Mouse (Mus musculus) megakaryocyte, adult 5-6 weeks (primary cell): Measurements from ENCODE around the gene Gm6358. TPM values are rescaled to one million over a fixed set of nuclear protein-coding genes. Genes with fewer than 3 reads are reported as not detected.
"Not testable (repeated sequence)": the region's sequence is repeated elsewhere in the genome, so short reads cannot be mapped to it uniquely, and the experiment has no call there.

Source experiments
- ATAC-seq: 2 replicates; pipeline ENCODE4 v1.8.0; 2016; ENCODE audit warnings: mild to moderate bottlenecking, inconsistent platforms; ENCODE audit not compliant: poor library complexity, severe bottlenecking
- total RNA-seq, 2 experiments: library from RNA; stranded (forward) in 1 of 2; stranded (reverse) in 1 of 2; fragments of 153-499, 151-499 nt in 1 of 2; fragments of 221-1000, 200-1000 nt in 1 of 2; gene quantifications; 2 replicates each; pipeline versions ENCODE4 v1.2.3 to v1.2.4; 2015 to 2017

Gm6358 gene
- total RNA-seq (2015) (not detected in 2 replicates), total RNA-seq (2017) (not detected in 2 replicates)

DNA sequence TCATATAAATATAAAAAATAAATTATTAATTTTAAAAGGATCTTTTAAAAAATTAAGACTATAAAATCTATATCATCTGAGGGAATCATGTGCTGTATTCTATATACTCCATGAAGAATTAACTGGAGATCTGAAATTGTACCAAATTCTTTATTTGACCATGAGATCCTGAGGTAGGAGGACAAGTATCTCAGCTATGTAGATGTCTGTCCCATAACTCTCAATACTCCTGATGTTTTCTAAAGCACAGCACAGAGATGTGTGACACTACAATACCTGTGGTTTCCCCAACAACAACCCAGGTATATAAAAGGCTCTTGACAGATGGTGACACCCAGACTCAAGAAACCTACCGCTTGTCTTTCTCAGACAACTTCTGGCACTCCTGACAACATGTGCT, at the start of gene Gm6358:
Gm6358 (plus strand) TSS at position 301 of the 400 bp plus-strand sequence.
- ATAC-seq: no peak

DNA sequence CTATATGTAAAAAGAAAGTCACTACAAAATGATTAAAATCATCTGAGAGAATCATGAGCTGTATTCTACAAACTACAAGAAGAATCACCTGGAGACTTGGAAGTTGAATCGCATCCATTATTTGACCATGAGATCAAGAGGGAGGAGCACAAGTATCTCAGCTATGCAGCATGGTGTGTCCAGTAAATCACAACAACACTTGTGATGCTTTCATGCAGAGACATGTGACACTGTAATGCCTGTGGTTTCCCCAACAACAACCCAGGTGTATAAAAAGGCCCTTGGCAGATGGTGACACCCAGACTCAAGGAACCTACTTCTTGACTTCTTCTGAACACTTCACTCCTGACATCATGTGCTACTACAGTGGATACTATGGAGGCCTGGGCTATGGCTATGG, 10.1 kb downstream of the Gm6358 start, which contains the start of gene Gm10061:
Gm10061 (plus strand) TSS at position 301 of the 400 bp plus-strand sequence.
- ATAC-seq: no peak

DNA sequence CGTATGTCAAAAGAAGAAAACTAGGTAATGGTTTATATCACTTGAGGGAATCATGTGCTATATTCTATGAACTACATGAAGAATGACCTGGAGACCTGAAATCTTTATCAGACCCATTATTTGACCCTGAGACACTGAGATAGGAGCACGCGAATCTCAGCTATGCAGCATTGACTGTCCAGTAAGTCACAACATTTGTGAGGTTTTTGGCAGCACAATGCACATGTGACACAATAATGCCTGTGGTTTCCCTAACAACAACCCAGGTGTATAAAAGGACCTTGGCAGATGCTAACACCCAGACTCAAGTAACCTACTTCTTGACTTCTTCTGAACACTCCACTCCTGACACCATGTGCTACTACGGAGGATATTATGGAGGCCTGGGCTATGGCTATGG, 17.0 kb downstream of the Gm6358 start, which contains the start of gene Gm9789:
Gm9789 (plus strand) TSS at position 301 of the 400 bp plus-strand sequence.
- ATAC-seq: no peak

DNA sequence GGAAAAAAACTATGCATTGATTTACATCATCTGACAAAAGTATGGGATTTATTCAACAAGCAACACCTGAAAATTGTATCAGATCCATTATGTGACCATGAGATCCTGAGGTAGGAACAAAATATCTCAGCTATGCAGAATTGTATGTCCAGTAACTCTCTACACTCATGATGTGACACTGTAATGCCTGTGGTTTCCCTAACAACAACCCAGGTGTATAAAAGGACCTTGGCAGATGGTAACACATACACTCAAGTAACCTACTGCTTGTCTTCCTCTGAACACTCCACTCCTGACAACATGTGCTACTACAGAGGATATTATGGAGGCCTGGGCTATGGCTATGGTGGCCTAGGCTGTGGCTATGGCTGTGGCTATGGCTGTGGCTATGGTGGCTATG, 28.5 kb downstream of the Gm6358 start, which contains the start of gene Gm7735:
Gm7735 (plus strand) TSS at position 301 of the 400 bp plus-strand sequence.
- ATAC-seq: not testable (repeated sequence)

DNA sequence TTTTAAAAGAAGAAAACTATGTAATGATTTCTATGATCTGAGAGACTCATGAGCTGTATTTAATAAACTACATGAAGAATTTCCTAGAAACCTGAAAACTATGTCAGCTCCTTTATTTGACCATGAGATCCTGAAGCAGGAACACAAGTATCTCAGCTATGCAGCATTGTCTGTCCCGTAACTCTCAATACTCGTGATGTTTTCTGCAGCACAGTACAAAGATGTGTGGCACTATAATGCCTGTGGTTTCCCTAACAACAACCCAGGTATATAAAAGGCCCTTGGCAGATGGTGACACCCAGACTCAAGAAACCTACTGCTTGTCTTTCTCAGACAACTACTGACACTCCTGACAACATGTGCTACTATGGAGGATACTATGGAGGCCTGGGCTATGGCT, 33.8 kb downstream of the Gm6358 start, which contains the start of gene 1110057P08Rik:
1110057P08Rik (plus strand) TSS at position 301 of the 400 bp plus-strand sequence.
- no peak for ATAC-seq

DNA sequence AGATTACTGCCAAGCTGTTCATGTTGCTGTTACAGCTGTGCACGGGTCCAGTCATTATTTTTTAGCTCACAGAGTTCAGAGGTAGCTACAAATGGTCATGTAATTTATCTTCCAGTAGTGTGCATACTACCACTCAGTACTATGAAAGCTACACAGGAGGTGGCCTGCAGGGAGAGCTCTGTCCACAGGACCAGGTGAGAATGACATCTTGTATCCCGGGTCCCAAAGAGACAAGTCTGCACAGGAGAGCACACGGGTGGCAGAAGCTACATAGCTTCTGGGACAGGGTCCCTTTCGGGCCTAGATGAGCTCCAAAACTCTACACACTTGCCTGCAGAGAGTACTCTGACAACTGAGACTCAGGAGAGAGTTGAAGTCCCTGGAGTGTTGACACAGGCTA, 48.0 kb downstream of the Gm6358 start:
- ATAC-seq: no peak

Other genes with a start within 250 kb of the Gm6358 start
- not detected in 2 replicates for gene Krtap19-5, start 244.4 kb upstream of the Gm6358 start, total RNA-seq (2015)
- gene Krtap19-5, start 244.4 kb upstream of the Gm6358 start, total RNA-seq (2017): not detected in 2 replicates
- gene Krtap19-9b, start 208.6 kb upstream of the Gm6358 start, total RNA-seq (2015): not detected in 2 replicates
- gene Krtap19-9b, start 208.6 kb upstream of the Gm6358 start, total RNA-seq (2017): not detected in 2 replicates
- gene Krtap16-3, start 178.0 kb upstream of the Gm6358 start, total RNA-seq (2015): not detected in 2 replicates
- gene Krtap16-3, start 178.0 kb upstream of the Gm6358 start, total RNA-seq (2017): not detected in 2 replicates
- gene Krtap22-2, start 130.1 kb upstream of the Gm6358 start, total RNA-seq (2015): not detected in 2 replicates
- not detected in 2 replicates for gene Krtap22-2, start 130.1 kb upstream of the Gm6358 start, total RNA-seq (2017)
- gene Gm10229, start 125.6 kb upstream of the Gm6358 start, total RNA-seq (2015): not detected in 2 replicates
- gene Gm10229, start 125.6 kb upstream of the Gm6358 start, total RNA-seq (2017): not detected in 2 replicates
- not detected in 2 replicates for gene Krtap6-1, start 109.2 kb upstream of the Gm6358 start, total RNA-seq (2015)
- not detected in 2 replicates for gene Krtap6-1, start 109.2 kb upstream of the Gm6358 start, total RNA-seq (2017)
- gene Gm10228, start 99.4 kb upstream of the Gm6358 start, total RNA-seq (2015): not detected in 2 replicates
- gene Gm10228, start 99.4 kb upstream of the Gm6358 start, total RNA-seq (2017): not detected in 2 replicates
- not detected in 2 replicates for gene Krtap6-5, start 93.0 kb upstream of the Gm6358 start, total RNA-seq (2015)
- gene Krtap6-5, start 93.0 kb upstream of the Gm6358 start, total RNA-seq (2017): not detected in 2 replicates
- gene 1110025L11Rik, start 76.8 kb upstream of the Gm6358 start, total RNA-seq (2015): not detected in 2 replicates
- gene 1110025L11Rik, start 76.8 kb upstream of the Gm6358 start, total RNA-seq (2017): not detected in 2 replicates
- gene Krtap6-3, start 56.8 kb upstream of the Gm6358 start, total RNA-seq (2015): not detected in 2 replicates
- gene Krtap6-3, start 56.8 kb upstream of the Gm6358 start, total RNA-seq (2017): not detected in 2 replicates
- not detected in 2 replicates for gene Gm10061, start 10.2 kb downstream of the Gm6358 start, total RNA-seq (2015)
- not detected in 2 replicates for gene Gm10061, start 10.2 kb downstream of the Gm6358 start, total RNA-seq (2017)
- gene Gm9789, start 17.1 kb downstream of the Gm6358 start, total RNA-seq (2015): not detected in 2 replicates
- not detected in 2 replicates for gene Gm9789, start 17.1 kb downstream of the Gm6358 start, total RNA-seq (2017)
- gene Gm7735, start 28.6 kb downstream of the Gm6358 start, total RNA-seq (2015): not detected in 2 replicates
- gene Gm7735, start 28.6 kb downstream of the Gm6358 start, total RNA-seq (2017): not detected in 2 replicates
- not detected in 2 replicates for gene 1110057P08Rik, start 33.9 kb downstream of the Gm6358 start, total RNA-seq (2015)
- not detected in 2 replicates for gene 1110057P08Rik, start 33.9 kb downstream of the Gm6358 start, total RNA-seq (2017)
- gene Krtap20-2, start 65.0 kb downstream of the Gm6358 start, total RNA-seq (2015): not detected in 2 replicates
- not detected in 2 replicates for gene Krtap20-2, start 65.0 kb downstream of the Gm6358 start, total RNA-seq (2017)